Mouse (Mus musculus) erythroblast, embryonic 14.5 days (primary cell): ENCODE data around the gene Skap2. TPM values are rescaled to one million over a fixed set of nuclear protein-coding genes. Genes with fewer than 3 reads are reported as not detected.

Experiments
- H3K27me3 ChIP-seq: 2 replicates; pipeline ENCODE4 v1.6.1; 2012; ENCODE audit warnings: inconsistent platforms; ENCODE audit not compliant: control insufficient read depth
- H3K36me3 ChIP-seq: 2 replicates; pipeline ENCODE4 v1.6.1; 2012; ENCODE audit warnings: mild to moderate bottlenecking, inconsistent platforms; ENCODE audit not compliant: control insufficient read depth
- H3K4me1 ChIP-seq: 2 replicates; pipeline ENCODE4 v1.6.1; 2012; ENCODE audit warnings: inconsistent platforms; ENCODE audit not compliant: control insufficient read depth
- H3K4me3 ChIP-seq: replicated peaks from 2 replicates; pipeline ENCODE3; 2012; ENCODE audit warnings: moderate library complexity, mild to moderate bottlenecking, inconsistent platforms
- H3K9me3 ChIP-seq: 2 replicates; pipeline ENCODE4 v1.6.1; 2012; ENCODE audit warnings: low read length, inconsistent platforms, mixed read lengths; ENCODE audit not compliant: control insufficient read depth
- GATA1 ChIP-seq: IDR thresholded peaks from 2 replicates; pipeline ENCODE4 v1.6.1; 2012; ENCODE audit warnings: low read length, inconsistent platforms, mixed read lengths
- TAL1 ChIP-seq: IDR thresholded peaks from 3 replicates; pipeline ENCODE4 v1.6.1; 2012; ENCODE audit warnings: low read length, inconsistent platforms, mixed read lengths
- polyA plus RNA-seq: library from polyadenylated mRNA; stranded (reverse); fragments of >175 nt; gene quantifications from 2 replicates; pipeline ENCODE4 v1.2.3, GENCODE M21; 2012

The Skap2 gene
- polyA plus RNA-seq, 1 experiment = 0.03 TPM

DNA sequence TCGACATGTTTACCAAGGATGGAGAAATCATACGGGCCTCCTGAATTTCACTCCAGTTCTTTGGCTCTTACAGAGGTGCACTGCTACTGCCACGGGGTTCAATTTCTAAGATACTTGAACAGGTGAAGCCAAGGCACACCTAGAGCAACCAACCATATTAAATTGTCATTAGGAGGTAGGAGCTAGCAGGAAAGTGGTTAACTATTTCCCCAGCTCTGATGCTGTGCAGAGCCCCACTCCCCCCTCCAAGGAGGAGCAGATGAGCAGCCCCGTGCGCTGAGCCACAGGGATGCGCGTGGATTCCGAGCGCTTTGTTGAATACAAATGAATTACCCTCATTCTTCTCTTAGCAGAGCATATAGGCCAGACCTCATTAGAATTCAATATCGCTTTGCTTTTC, 162.8 kb downstream of the Skap2 start:
- H3K9me3 ChIP-seq = no peaks in the 10 kb centered on the region
- TF ChIP-seq TAL1 (no peak), GATA1 (no peak)
- no peaks in the 10 kb centered on the region for H3K4me1 ChIP-seq
- peaks cover 19% of the 10 kb centered on the region for H3K27me3 ChIP-seq
- H3K36me3 ChIP-seq = no peaks in the 10 kb centered on the region
- no peak overlapping the region for H3K4me3 ChIP-seq

GRCm38 (mm10) chr6:51844106-51844505, 168.2 kb downstream of the Skap2 start:
- no peak overlapping the region for H3K4me3 ChIP-seq
- TF ChIP-seq GATA1 = no peak
- TF ChIP-seq TAL1 = no peak
- H3K4me1 ChIP-seq = no peaks in the 10 kb centered on the region
- H3K9me3 ChIP-seq = no peaks in the 10 kb centered on the region
- H3K27me3 ChIP-seq = peaks cover 10% of the 10 kb centered on the region
- H3K36me3 ChIP-seq = no peaks in the 10 kb centered on the region

DNA sequence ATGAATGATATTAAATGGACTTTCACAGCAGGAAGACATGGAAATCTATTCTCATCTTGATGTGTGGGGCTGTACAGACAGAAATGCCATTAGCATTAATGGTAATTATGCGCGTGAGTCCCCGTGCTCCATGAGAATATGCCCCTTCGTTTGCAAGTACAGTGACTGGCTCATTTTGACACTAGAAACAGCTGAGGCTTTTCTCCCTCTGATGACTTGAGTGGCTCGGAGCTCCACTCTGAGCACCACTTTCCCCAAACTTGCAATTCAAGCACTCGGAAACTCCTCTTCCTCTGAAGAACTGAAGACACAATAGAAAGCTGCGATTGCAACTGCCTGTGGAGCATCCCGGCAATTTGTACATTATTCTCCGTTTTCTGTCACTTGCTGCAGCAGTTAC, 169.3 kb downstream of the Skap2 start:
- no peaks in the 10 kb centered on the region for H3K9me3 ChIP-seq
- TF ChIP-seq GATA1 (no peak), TAL1 (no peak)

DNA sequence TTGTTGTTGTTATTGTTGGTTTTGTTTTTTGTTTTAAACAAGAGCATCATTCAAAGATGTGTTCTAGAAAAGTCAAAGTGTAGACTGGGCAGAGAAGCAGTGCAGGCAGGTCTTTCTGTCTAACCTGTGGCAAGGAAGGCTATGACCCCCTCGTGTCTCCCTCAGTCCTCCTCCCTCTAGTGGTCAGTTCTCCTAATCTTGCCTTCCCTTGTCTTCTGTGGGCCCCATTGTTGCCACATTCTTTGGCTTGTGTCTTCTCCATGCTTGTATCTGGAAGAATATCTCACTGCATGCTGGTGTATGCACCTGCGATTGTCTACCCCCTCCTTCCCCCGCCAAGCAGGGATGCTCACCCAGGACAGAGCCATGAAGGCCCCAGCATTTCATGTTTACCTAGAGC, 174.2 kb downstream of the Skap2 start:
- no peak overlapping the region for H3K4me3 ChIP-seq
- TF ChIP-seq GATA1 (no peak), TAL1 (no peak)
- H3K36me3 ChIP-seq = no peaks in the 10 kb centered on the region
- no peaks in the 10 kb centered on the region for H3K27me3 ChIP-seq
- no peaks in the 10 kb centered on the region for H3K4me1 ChIP-seq
- H3K9me3 ChIP-seq = no peaks in the 10 kb centered on the region

More for the DNA sequence above, 169.3 kb downstream of the Skap2 start:
- Histone ChIP-seq H3K36me3 (no peaks in the 10 kb centered on the region), H3K27me3 (peaks cover 3% of the 10 kb centered on the region), H3K4me3 (no peak overlapping the region), H3K4me1 (no peaks in the 10 kb centered on the region)

DNA sequence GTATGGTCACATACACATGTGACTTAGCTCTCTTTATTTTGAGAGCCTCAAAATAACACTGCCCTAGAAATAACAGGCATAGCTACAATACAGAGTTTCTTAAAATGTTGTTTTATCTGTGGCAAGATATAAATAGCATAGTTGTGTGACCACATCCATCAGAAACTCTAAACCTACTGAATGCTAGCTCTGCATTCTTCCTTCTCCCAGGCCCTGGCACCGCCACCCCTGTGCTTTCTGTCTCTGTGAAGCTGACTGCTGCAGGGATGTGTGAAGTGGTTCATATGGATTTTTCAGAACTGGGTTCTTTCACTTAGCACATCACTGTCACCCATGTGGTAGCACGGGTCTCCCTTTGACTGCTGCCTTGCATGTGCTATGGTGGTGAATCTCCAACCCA, 179.0 kb downstream of the Skap2 start:
- H3K36me3 ChIP-seq = no peaks in the 10 kb centered on the region
- TF ChIP-seq GATA1 (no peak), TAL1 (no peak)
- no peak overlapping the region for H3K4me3 ChIP-seq
- H3K27me3 ChIP-seq = no peaks in the 10 kb centered on the region
- H3K4me1 ChIP-seq = no peaks in the 10 kb centered on the region
- no peaks in the 10 kb centered on the region for H3K9me3 ChIP-seq

DNA sequence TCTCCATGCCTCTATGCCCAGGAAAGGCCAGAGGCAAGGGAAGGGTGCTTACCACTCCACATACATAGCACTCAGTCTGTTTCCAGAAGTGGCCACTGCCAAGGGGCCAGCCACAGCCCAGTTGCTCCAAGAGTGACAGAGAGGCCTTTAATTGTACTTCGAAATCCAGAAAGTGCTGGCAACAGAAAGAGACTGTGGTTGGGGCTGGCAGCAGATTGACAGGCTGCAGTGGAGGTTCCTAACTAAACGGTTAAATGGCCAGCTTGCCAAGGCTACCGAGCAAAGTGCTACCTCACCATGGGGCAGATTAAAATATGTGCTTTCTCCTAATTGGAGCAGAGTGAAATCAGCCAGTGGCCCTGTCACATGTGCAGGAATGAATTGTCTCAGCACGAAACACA, 186.7 kb downstream of the Skap2 start:
- TF ChIP-seq TAL1 = no peak
- no peak for TF ChIP-seq GATA1

DNA sequence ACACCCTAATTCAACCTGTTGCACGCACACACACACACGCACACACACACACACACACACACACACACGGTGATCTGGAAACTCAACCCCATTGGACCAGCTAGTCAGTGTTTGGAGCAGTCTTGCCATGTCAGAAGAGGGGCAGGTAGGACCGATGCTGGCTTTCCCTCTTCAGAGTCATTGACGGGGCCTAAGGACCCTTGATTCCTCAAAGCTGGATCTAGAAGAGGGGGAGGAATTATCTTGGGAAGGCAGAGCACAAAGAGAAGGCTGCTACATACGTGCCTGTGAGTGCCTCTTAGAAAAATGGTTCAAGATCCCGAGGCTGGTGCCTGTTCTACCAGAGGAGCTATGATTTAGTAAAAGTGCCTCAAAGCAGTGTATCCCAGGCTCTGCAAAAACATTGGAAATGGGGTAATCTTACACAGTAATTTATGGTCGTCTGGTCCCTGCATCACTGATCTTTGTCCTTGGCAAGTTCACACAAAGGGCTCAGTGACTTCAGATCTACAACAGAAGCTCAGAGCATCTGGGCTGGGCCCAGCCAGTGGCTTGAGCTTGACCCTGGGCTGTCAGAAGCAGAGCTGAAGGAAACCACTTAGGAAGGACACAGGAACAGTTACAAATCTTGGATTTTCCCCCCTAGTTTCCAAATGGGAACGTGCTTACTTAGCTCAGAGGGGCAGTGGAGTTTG, 188.1 kb downstream of the Skap2 start:
- H3K4me3 ChIP-seq = no peak overlapping the region
- no peaks in the 10 kb centered on the region for H3K4me1 ChIP-seq
- TF ChIP-seq GATA1 (no peak), TAL1 (no peak)
- H3K36me3 ChIP-seq = no peaks in the 10 kb centered on the region
- no peaks in the 10 kb centered on the region for H3K27me3 ChIP-seq
- no peaks in the 10 kb centered on the region for H3K9me3 ChIP-seq

More for the DNA sequence above, 186.7 kb downstream of the Skap2 start:
- no peaks in the 10 kb centered on the region for H3K9me3 ChIP-seq
- H3K27me3 ChIP-seq = no peaks in the 10 kb centered on the region
- no peaks in the 10 kb centered on the region for H3K4me1 ChIP-seq
- no peaks in the 10 kb centered on the region for H3K36me3 ChIP-seq
- no peak overlapping the region for H3K4me3 ChIP-seq

GRCm38 (mm10) chr6:51822049-51822448, 190.3 kb downstream of the Skap2 start:
- no peak overlapping the region for H3K4me3 ChIP-seq
- no peaks in the 10 kb centered on the region for H3K4me1 ChIP-seq
- no peak for TF ChIP-seq GATA1
- H3K36me3 ChIP-seq = no peaks in the 10 kb centered on the region
- no peaks in the 10 kb centered on the region for H3K9me3 ChIP-seq
- H3K27me3 ChIP-seq = no peaks in the 10 kb centered on the region

GRCm38 (mm10) chr6:51820853-51821252, 191.5 kb downstream of the Skap2 start:
- Histone ChIP-seq H3K27me3 (no peaks in the 10 kb centered on the region), H3K4me3 (no peak overlapping the region), H3K9me3 (no peaks in the 10 kb centered on the region), H3K36me3 (no peaks in the 10 kb centered on the region), H3K4me1 (no peaks in the 10 kb centered on the region)
- TF ChIP-seq TAL1 (no peak), GATA1 (no peak)

DNA sequence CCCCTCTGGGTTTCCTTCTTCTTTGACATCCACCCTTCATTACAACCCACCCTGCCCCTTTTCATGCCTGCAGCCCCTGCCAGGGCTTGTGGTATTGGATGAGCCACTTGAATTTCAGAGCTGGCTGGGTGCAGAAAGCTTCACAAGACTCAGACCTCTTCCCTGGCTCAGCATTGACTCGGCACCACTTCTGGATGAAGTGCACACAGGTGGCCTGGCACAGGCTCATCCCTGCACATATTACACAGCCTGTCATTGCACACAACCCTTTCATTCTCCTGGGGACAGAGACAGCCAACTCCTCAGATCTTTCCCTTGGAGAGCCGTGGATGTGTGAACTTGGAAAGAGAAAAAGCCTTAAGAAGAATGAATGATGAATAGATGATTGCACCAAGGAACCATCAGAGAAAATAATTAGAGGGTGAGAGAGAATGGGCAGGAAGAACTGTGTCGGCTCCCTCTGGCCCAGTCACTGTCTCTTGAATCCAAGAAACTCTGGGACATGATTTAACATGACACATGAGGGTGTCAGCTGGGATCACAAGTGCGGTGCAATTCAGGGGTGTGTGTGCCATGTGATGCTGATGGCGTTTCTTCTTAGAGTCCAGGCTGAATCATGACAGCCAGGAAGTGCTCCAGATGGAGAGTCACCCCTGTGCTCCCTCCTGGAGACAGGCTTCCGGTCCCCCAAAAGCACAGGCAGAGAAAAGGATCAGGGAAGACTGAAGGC, 195.3 kb downstream of the Skap2 start:
- no peaks in the 10 kb centered on the region for H3K4me1 ChIP-seq
- H3K36me3 ChIP-seq = no peaks in the 10 kb centered on the region
- H3K4me3 ChIP-seq = no peak overlapping the region
- TF ChIP-seq GATA1 (no peak), TAL1 (no peak)
- no peaks in the 10 kb centered on the region for H3K9me3 ChIP-seq
- no peaks in the 10 kb centered on the region for H3K27me3 ChIP-seq
